Mouse (Mus musculus) heart, embryonic 14.5 days (tissue): ENCODE measurements at regions not wholly inside any gene's neighbourhood (a gene's known extent, or its start where the extent isn't known, plus 50 kb on each side); places are given as distances from the start of the nearest gene placed in this dataset.

Source experiments
- ATAC-seq: fragments of 200-750 bp; cut with Nextera tagmentation; 2 replicates; pipeline ENCODE4 v1.8.0; 2017; ENCODE audit warnings: low read depth, moderate TSS enrichment; ENCODE audit not compliant: insufficient number of reproducible peaks, insufficient read depth, low FRiP score
- H3K27ac ChIP-seq, 2 experiments: fragments of 200-500 bp in 1 of 2; fragments of 300-500 bp in 1 of 2; sonication (generic) in 1 of 2; replicated peaks in 1 of 2; 2 replicates each; pipeline ENCODE4 v1.5.1; 2012 to 2014; ENCODE audit warnings: low read depth in 2 of 2, low read length in 2 of 2, control low read depth in 1 of 2, mild to moderate bottlenecking in 1 of 2, mixed read lengths in 1 of 2; ENCODE audit not compliant: control insufficient read depth in 1 of 2, insufficient read depth in 1 of 2
- H3K27me3 ChIP-seq: fragments of 300-500 bp; sonication (generic); 2 replicates; pipeline ENCODE4 v1.6.1; 2014; ENCODE audit warnings: mild to moderate bottlenecking, low read length, control low read depth; ENCODE audit not compliant: control insufficient read depth, insufficient read depth
- H3K36me3 ChIP-seq: fragments of 300-500 bp; sonication (generic); 2 replicates; pipeline ENCODE4 v1.6.1; 2014; ENCODE audit warnings: mild to moderate bottlenecking, control low read depth, low read length, mixed read lengths; ENCODE audit not compliant: control insufficient read depth, insufficient read depth
- H3K4me1 ChIP-seq, 2 experiments: fragments of 200-500 bp in 1 of 2; fragments of 300-500 bp in 1 of 2; sonication (generic) in 1 of 2; 2 replicates each; pipeline ENCODE4 v1.6.1; 2012 to 2014; ENCODE audit warnings: low read length in 2 of 2, control low read depth in 1 of 2, mixed read lengths in 1 of 2; ENCODE audit not compliant: control insufficient read depth in 2 of 2, insufficient read depth in 2 of 2
- H3K4me2 ChIP-seq: fragments of 300-500 bp; sonication (generic); 2 replicates; pipeline ENCODE4 v1.6.1; 2014; ENCODE audit warnings: mild to moderate bottlenecking, low read length
- H3K4me3 ChIP-seq, 2 experiments: fragments of 200-500 bp in 1 of 2; fragments of 300-500 bp in 1 of 2; sonication (generic) in 1 of 2; 2 replicates each; pipeline ENCODE4 v1.5.1; 2012 to 2014; ENCODE audit warnings: low read length in 2 of 2, mild to moderate bottlenecking in 2 of 2, control low read depth in 1 of 2, low read depth in 1 of 2, moderate library complexity in 1 of 2; ENCODE audit not compliant: control insufficient read depth in 1 of 2, insufficient read depth in 1 of 2
- H3K9ac ChIP-seq: fragments of 300-500 bp; sonication (generic); 2 replicates; pipeline ENCODE4 v1.6.1; 2014; ENCODE audit warnings: mild to moderate bottlenecking, low read length
- H3K9me3 ChIP-seq: fragments of 300-500 bp; sonication (generic); 2 replicates; pipeline ENCODE4 v1.6.1; 2016; ENCODE audit warnings: low read length, control low read depth; ENCODE audit not compliant: control insufficient read depth
- WGBS: fragments of 180-500 bp; shearing (Covaris S2); extraction: QIAGEN DNeasy Blood & Tissue Kit; methylation state at CpG from one replicate; pipeline ENCODE4 v1.1.7; 2014; 5-methylcytosine and 5-hydroxymethylcytosine counted together

DNA sequence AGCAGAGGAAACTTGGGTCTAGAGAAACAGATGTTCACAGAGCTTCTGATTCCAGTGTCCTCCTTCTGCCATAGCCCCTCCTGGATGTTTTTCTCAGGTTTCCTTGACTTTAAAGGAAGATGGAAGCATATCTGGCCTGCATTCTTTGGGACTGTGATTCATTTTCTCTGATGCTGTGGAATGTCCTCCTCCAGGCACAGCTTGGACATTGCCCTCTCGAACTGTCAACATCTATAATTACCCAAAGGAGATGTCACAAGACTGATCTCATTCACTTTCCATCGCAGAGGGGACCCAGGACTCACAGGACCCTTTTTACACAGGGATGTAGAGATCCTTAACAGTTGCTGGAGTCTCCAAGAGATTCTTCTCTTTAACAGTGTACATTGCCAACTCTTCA, 345.9 kb upstream of the Gm21798 start:
- no peak for ATAC-seq
- H3K9ac ChIP-seq: no peak overlapping the region
- H3K9me3 ChIP-seq: no peaks in the 10 kb centered on the region
- no peaks in the 10 kb centered on the region for H3K4me1 ChIP-seq
- no peaks in the 10 kb centered on the region for H3K27me3 ChIP-seq
- no peak overlapping the region for H3K27ac ChIP-seq
- H3K36me3 ChIP-seq: no peaks in the 10 kb centered on the region
- H3K4me2 ChIP-seq: no peak overlapping the region
- WGBS: 25% methylated on average over 2 of the region's 2 CpGs
- H3K4me3 ChIP-seq: no peak overlapping the region

DNA sequence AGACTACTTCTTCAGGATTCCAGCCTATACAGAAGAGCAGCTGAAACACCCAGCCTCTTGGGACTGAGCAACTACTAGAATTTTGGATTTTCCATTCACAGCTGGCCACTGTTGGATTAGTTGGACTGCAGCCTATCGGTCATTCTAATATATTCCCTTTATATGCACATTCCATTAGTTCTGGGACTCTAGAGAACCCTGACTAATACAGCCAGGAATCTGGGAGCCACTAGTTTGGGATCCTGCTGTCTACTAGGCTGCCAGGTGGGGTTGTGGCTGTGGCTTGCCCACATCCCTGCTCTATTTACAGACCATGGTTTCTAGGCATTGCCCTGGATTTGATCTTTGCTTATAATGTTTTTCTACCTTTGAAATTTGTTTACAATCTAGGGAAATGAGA, 343.3 kb upstream of the Gm21798 start:
- 89% methylated on average over 1 of the region's 1 CpGs for whole genome bisulfite sequencing
- H3K4me3 ChIP-seq: no peak overlapping the region
- no peak overlapping the region for H3K4me2 ChIP-seq
- H3K27ac ChIP-seq: no peak overlapping the region
- no peaks in the 10 kb centered on the region for H3K36me3 ChIP-seq
- H3K27me3 ChIP-seq: no peaks in the 10 kb centered on the region
- no peak overlapping the region for H3K9ac ChIP-seq
- no peaks in the 10 kb centered on the region for H3K4me1 ChIP-seq
- ATAC-seq: no peak
- no peaks in the 10 kb centered on the region for H3K9me3 ChIP-seq

DNA sequence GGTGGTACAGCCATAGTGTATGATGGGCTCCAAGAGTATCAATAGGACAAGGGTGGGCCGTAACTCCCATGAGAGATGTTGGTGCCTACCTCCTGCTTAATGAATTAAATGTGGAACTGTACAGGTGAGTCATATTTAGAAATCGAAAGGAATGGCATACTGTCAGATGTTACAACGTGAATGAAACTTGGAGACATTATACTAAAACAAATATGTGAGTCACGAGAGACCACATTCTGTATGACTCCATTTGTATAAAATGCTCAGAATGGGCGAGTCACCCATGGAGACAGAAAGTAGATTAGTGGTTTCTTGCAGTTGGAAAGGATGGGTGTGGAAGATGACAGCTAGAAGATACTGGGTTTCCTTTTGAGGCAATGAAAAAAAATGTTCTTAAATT, 340.4 kb upstream of the Gm21798 start:
- no peak for ATAC-seq
- Histone ChIP-seq H3K9me3 (no peaks in the 10 kb centered on the region), H3K9ac (no peak overlapping the region), H3K36me3 (no peaks in the 10 kb centered on the region), H3K4me3 (no peak overlapping the region), H3K4me2 (no peak overlapping the region), H3K27me3 (no peaks in the 10 kb centered on the region), H3K4me1 (0 out of 4 replicates have a peak, but pooled peaks cover 0 to 3% of the 10 kb centered on the region in 2 experiments), H3K27ac (no peak overlapping the region)
- 75% methylated on average over 5 of the region's 5 CpGs for WGBS

DNA sequence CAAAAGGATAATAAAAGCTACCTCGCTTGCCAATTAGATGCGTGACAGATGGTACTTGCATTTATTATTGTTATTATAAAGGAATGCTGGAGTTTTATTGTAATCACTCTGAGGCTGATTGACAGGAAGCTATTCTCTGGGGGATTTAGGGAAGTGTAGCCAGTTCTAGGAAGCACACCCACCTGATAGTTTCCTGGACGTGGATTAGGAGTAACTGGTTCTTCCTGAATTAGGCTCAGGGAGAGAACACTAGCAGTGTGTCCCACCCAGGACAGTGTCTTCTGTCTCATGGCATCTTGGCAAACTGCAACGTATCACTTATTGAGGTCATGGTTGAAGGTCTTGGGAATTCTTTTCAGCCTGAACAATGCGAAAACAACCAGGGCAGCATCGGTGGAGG, 336.9 kb upstream of the Gm21798 start:
- no peak overlapping the region for H3K9ac ChIP-seq
- H3K4me3 ChIP-seq: no peak overlapping the region
- no peak overlapping the region for H3K4me2 ChIP-seq
- no peak for ATAC-seq
- H3K4me1 ChIP-seq: peaks cover 0 to 7% of the 10 kb centered on the region in 2 experiments; a peak in 1 of 4 replicates
- no peaks in the 10 kb centered on the region for H3K36me3 ChIP-seq
- no peaks in the 10 kb centered on the region for H3K9me3 ChIP-seq
- H3K27ac ChIP-seq: no peak overlapping the region
- WGBS: 74% methylated on average over 6 of the region's 6 CpGs
- no peaks in the 10 kb centered on the region for H3K27me3 ChIP-seq

DNA sequence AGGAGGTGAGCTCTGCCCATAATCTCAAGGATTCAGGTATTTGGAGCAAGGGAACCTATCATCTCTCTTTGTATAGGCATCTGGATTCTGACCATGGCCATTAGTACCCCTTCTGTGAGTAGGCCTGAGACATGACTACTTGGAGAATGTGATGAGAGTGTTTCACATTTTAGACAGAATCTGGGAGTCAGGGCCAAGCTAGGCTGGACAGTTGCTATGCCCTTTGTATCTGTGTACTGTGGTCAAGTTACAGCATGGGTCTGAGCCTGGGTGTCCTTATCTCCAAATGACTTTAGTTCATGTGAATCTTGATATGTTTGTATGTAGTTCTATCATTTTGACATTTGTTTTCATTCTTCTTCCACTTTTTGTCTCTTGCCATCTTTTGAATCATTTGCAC, 336.3 kb upstream of the Gm21798 start:
- Histone ChIP-seq H3K27ac (no peak overlapping the region), H3K4me3 (no peak overlapping the region), H3K9me3 (no peaks in the 10 kb centered on the region), H3K4me2 (no peak overlapping the region), H3K27me3 (no peaks in the 10 kb centered on the region), H3K36me3 (no peaks in the 10 kb centered on the region), H3K9ac (no peak overlapping the region), H3K4me1 (peaks cover 0 to 7% of the 10 kb centered on the region in 2 experiments; a peak in 1 of 4 replicates)
- ATAC-seq: no peak

DNA sequence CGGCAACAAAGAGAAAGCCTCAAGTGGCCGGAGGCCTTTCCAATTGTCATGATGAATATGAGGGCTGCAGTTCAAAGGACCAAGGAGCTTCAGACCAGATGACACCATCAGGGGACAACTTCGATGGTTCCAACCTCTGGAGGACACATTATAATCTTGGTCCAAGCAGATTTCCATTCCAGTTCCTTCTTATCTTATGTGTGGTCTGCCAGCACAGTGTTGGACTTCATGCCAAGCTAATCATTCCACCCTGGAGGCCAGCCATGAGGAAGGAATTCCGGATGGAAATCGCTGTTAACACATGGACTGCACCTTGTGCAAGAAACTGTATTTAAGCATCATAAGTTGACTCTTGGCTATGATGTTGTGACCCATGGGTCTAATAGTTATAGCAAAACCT, 334.5 kb upstream of the Gm21798 start:
- Histone ChIP-seq H3K27ac (no peak overlapping the region), H3K27me3 (no peaks in the 10 kb centered on the region), H3K9me3 (no peaks in the 10 kb centered on the region), H3K4me2 (no peak overlapping the region), H3K9ac (no peak overlapping the region), H3K36me3 (no peaks in the 10 kb centered on the region), H3K4me1 (peaks cover 0 to 7% of the 10 kb centered on the region in 2 experiments; a peak in 1 of 4 replicates), H3K4me3 (no peak overlapping the region)
- ATAC-seq: no peak
- WGBS: 62% methylated on average over 5 of the region's 5 CpGs

DNA sequence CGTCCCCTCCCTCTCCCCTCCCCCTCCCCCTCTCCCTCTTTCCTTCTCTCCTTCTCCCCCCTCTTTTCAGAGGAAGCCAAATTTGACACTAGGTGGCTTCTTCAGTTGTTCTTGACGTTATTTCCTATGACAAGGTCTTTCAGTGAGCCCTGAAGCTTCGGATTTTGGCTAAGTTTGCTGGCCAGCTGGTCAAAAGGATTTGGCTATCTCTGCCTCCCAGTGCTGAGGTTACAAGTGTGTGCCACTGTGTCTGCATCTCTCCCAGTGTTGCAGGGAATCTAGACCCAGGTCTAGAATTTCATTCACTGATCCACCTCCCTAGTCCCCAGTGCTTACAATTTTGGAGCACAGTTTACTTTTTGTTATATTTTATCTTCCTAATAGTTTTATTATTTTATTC, 329.7 kb upstream of the Gm21798 start:
- ATAC-seq: no peak
- Histone ChIP-seq H3K9ac (no peak overlapping the region), H3K36me3 (no peaks in the 10 kb centered on the region), H3K27ac (no peak overlapping the region), H3K4me2 (no peak overlapping the region), H3K9me3 (no peaks in the 10 kb centered on the region), H3K4me1 (peaks cover 0 to 4% of the 10 kb centered on the region in 2 experiments; a peak in 1 of 4 replicates), H3K4me3 (no peak overlapping the region), H3K27me3 (no peaks in the 10 kb centered on the region)
- 14% methylated on average over 2 of the region's 3 CpGs for WGBS

DNA sequence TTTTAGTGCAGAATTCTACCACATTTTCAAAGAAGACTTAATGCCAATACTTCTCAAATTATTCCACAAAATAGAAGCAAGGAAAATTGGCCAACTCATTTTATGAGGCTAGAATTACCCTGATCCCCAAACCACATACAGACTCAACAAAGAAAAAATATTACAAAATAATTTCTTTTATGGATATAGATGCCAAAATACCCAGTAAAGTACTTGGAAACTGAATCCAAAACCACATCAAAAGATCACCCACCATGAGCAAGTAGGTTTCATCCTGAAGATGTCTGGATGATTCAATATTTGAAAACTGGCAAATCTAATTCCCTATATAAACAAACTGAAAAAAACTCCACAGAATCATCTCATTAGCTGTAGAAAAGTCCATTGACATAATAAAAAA, 316.7 kb upstream of the Gm21798 start:
- Histone ChIP-seq H3K4me3 (no peak overlapping the region), H3K27me3 (no peaks in the 10 kb centered on the region), H3K9me3 (no peaks in the 10 kb centered on the region), H3K9ac (no peak overlapping the region), H3K4me2 (no peak overlapping the region), H3K36me3 (no peaks in the 10 kb centered on the region), H3K4me1 (no peaks in the 10 kb centered on the region), H3K27ac (no peak overlapping the region)
- ATAC-seq: no peak
